Mouse (Mus musculus): ENCODE results near the gene Gabbr1.

DNA sequence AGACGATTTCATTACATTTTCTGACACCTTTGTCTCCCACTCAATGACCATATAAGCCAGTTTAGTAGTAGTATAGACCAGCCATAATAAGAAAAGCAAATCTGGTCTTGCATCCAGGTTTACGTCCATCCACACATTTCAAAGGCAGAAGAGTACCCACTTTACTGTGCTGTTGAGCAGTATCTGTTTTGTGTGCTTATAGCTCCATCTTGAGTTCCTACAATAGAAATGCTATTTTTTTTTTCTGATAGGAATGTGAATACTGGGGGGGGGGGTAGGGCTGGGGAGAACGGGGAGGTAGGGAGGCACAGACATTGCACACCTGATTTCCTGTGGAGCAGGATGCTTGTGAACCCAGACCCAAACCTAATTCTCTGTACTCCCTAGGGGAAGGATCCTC, 2.2 kb downstream of the Gabbr1 start:
- TF ChIP-seq CTCF (IDR thresholded peaks at IDR 0.05; ENCODE audit: low read depth, low read length), result no peak
- TF ChIP-seq POLR2A (IDR thresholded peaks at IDR 0.05; ENCODE audit: borderline replicate concordance, low read depth, low read length), result no peak
